In genomic region chr17:80618890-80619289, GRCm38 (mm10) we compare ENCODE assay signal across 24 mouse cellular contexts. TPM values are rescaled to one million over a fixed set of nuclear protein-coding genes. Genes with fewer than 3 reads are reported as not detected.
A peak's percentile ranks its signal among the peaks of the same experiment; 100 is the strongest.
DNase-seq lines count a peak whose midpoint lies in the region; ATAC-seq and TF ChIP-seq lines count a peak whose summit lies in the region.
"Had no signal": no experiment of that assay in that cellular context is flagged by ENCODE, and none has a peak within 500 bp of the region (broad histone marks: within the 10 kb centered on the region; RNA-seq: fewer than 3 reads in every experiment).

No protein-coding gene starts in this region.

- H3K9ac ChIP-seq in hindbrain, postnatal 0 days (replicated peaks; ENCODE audit: low read length): no peak overlapping the region
- H3K9ac ChIP-seq in hindbrain, embryonic 12.5 days: no peak overlapping the region
- H3K9ac ChIP-seq in neural tube, embryonic 12.5 days: no peak overlapping the region
- H3K9ac ChIP-seq in liver, embryonic 12.5 days: no peak overlapping the region
- H3K9ac ChIP-seq: hindbrain, embryonic 13.5 days; limb, embryonic 12.5 days; lung, embryonic 15.5 days had no signal

- WGBS in hindbrain, postnatal 0 days: 53% methylated on average over 5 of the region's 5 CpGs
- WGBS in hindbrain, embryonic 12.5 days: 78% methylated on average over 5 of the region's 5 CpGs
- 85% methylated on average over 5 of the region's 5 CpGs for WGBS in neural tube, embryonic 12.5 days
- WGBS in liver, embryonic 12.5 days (ENCODE audit: insufficient replicate concordance): 86% methylated on average over 5 of the region's 5 CpGs

- peak; percentile 45 for TF ChIP-seq CTCF in hindbrain, postnatal 0 days (IDR thresholded peaks at IDR 0.05; ENCODE audit: low read depth)

- H3K4me1 ChIP-seq in hindbrain, postnatal 0 days (ENCODE audit: insufficient read depth, low read length): no peaks in the 10 kb centered on the region
- 0 out of 2 replicates have a peak, but pooled peaks cover 2% of the 10 kb centered on the region for H3K4me1 ChIP-seq in hindbrain, embryonic 12.5 days
- no peaks in the 10 kb centered on the region for H3K4me1 ChIP-seq in neural tube, embryonic 12.5 days
- H3K4me1 ChIP-seq in liver, embryonic 12.5 days: no peaks in the 10 kb centered on the region
- H3K4me1 ChIP-seq: limb, embryonic 12.5 days; lung, embryonic 15.5 days had no signal

- H3K4me2 ChIP-seq in hindbrain, postnatal 0 days (ENCODE audit: low read depth, low read length): no peak overlapping the region
- no peak overlapping the region for H3K4me2 ChIP-seq in hindbrain, embryonic 12.5 days (replicated peaks)
- no peak overlapping the region for H3K4me2 ChIP-seq in neural tube, embryonic 12.5 days (replicated peaks)
- H3K4me2 ChIP-seq in liver, embryonic 12.5 days: no peak overlapping the region
- H3K4me2 ChIP-seq: heart, embryonic 11.5 days; hindbrain, embryonic 13.5 days; limb, embryonic 12.5 days; lung, embryonic 15.5 days; midbrain, embryonic 11.5 days had no signal

- H3K9me3 ChIP-seq in hindbrain, postnatal 0 days (ENCODE audit: low read length): no peaks in the 10 kb centered on the region
- H3K9me3 ChIP-seq in hindbrain, embryonic 12.5 days (replicated peaks): no peaks in the 10 kb centered on the region
- no peaks in the 10 kb centered on the region for H3K9me3 ChIP-seq in neural tube, embryonic 12.5 days
- H3K9me3 ChIP-seq in liver, embryonic 12.5 days (replicated peaks): no peaks in the 10 kb centered on the region
- H3K9me3 ChIP-seq: hindbrain, embryonic 13.5 days; limb, embryonic 12.5 days; lung, embryonic 15.5 days had no signal

- H3K27ac ChIP-seq in hindbrain, postnatal 0 days: 0 out of 2 replicates have a peak overlapping the region, but pooled peaks have one; percentile 32
- H3K27ac ChIP-seq in hindbrain, embryonic 12.5 days: no peak overlapping the region
- H3K27ac ChIP-seq in neural tube, embryonic 12.5 days: 0 out of 2 replicates have a peak overlapping the region, but pooled peaks have one; percentile 21
- H3K27ac ChIP-seq in liver, embryonic 12.5 days: no peak overlapping the region
- H3K27ac ChIP-seq: hindbrain, embryonic 13.5 days; left cerebral cortex, adult 2 months; limb, embryonic 12.5 days; lung, embryonic 15.5 days had no signal

- peak; percentile 40; the same call in 1 of the 2 replicates for ATAC-seq in hindbrain, postnatal 0 days
- ATAC-seq in hindbrain, embryonic 12.5 days (ENCODE audit: low FRiP score): no peak
- ATAC-seq in neural tube, embryonic 12.5 days (ENCODE audit: low FRiP score, low read depth): no peak
- ATAC-seq in liver, embryonic 12.5 days: no peak
- ATAC-seq: CD4-positive, CD25-positive, alpha-beta regulatory T cell, adult 4 months; forebrain, embryonic 14.5 days; intestine, postnatal 0 days had no signal

- DNase-seq in cerebellum, postnatal 25 days: peak; percentile 27 to 42
- no peak for DNase-seq in cerebellum, postnatal 36 days
- DNase-seq in hindbrain, postnatal 0 days (ENCODE audit: low spot score): peak; percentile 51
- DNase-seq in neural tube, embryonic 10.5 days (ENCODE audit: extremely low spot score, low spot score): no peak
- DNase-seq: adrenal gland, postnatal 14 days; gastrocnemius, postnatal 14 days; heart, postnatal 36 days; kidney, postnatal 14 days; retina, postnatal 1 day; right cerebral cortex, postnatal 14 days; thymus, postnatal 4 days had no signal

- H3K36me3 ChIP-seq in hindbrain, postnatal 0 days (ENCODE audit: insufficient read depth, low read length): peaks cover 20% of the 10 kb centered on the region
- peaks cover 26% of the 10 kb centered on the region for H3K36me3 ChIP-seq in hindbrain, embryonic 12.5 days
- H3K36me3 ChIP-seq in neural tube, embryonic 12.5 days: peaks cover 22% of the 10 kb centered on the region
- H3K36me3 ChIP-seq in liver, embryonic 12.5 days: peaks cover 7% of the 10 kb centered on the region; the same call in 1 of the 2 replicates

- no peak overlapping the region for H3K4me3 ChIP-seq in hindbrain, postnatal 0 days (ENCODE audit: low read length)
- no peak overlapping the region for H3K4me3 ChIP-seq in hindbrain, embryonic 12.5 days
- no peak overlapping the region for H3K4me3 ChIP-seq in neural tube, embryonic 12.5 days
- H3K4me3 ChIP-seq in liver, embryonic 12.5 days: no peak overlapping the region
- H3K4me3 ChIP-seq: hindbrain, embryonic 13.5 days; left cerebral cortex, adult 2 months; limb, embryonic 12.5 days; lung, embryonic 15.5 days had no signal

- no peaks in the 10 kb centered on the region for H3K27me3 ChIP-seq in hindbrain, postnatal 0 days (ENCODE audit: insufficient read depth, low read length)
- no peaks in the 10 kb centered on the region for H3K27me3 ChIP-seq in hindbrain, embryonic 12.5 days
- no peaks in the 10 kb centered on the region for H3K27me3 ChIP-seq in neural tube, embryonic 12.5 days (replicated peaks)
- H3K27me3 ChIP-seq in liver, embryonic 12.5 days (replicated peaks): no peaks in the 10 kb centered on the region
- H3K27me3 ChIP-seq: hindbrain, embryonic 13.5 days; limb, embryonic 12.5 days; lung, embryonic 15.5 days had no signal

RNA-seq across cellular contexts. Expression of gene Cdkl4, which starts 41.3 kb away (rescaled TPM):
- 6.4 and 8.4 TPM in 2 replicates for total RNA-seq in hindbrain, postnatal 0 days (2014; rRNA removed)
- polyA plus RNA-seq in hindbrain, postnatal 0 days (2015; fragmentation: Nextera tagmentation; extraction: Ambion mirVana): 5.5 and 6.5 TPM in 2 replicates
- 3.9 and 4.3 TPM in 2 replicates for polyA plus RNA-seq in hindbrain, embryonic 12.5 days (2016; fragmentation: Nextera tagmentation; extraction: Ambion mirVana)
- polyA plus RNA-seq in neural tube, embryonic 12.5 days (2016; fragmentation: Nextera tagmentation; extraction: Ambion mirVana): 4.3 and 6.2 TPM in 2 replicates
- 0.10 and 0.32 TPM in 2 replicates for polyA plus RNA-seq in liver, embryonic 12.5 days (2016; fragmentation: Nextera tagmentation; extraction: Ambion mirVana)
- polyA plus RNA-seq: heart, embryonic 11.5 days; small intestine, adult 2 months had no signal

Comparison
In these comparisons a context has a peak if more than half of its experiments do, and no peak if none do; other contexts are left out.
1. DNase-seq: peak in cerebellum, postnatal 25 days (2 of 2) and hindbrain, postnatal 0 days (single experiment); none in cerebellum, postnatal 36 days (0 of 2) and neural tube, embryonic 10.5 days (single experiment).
2. H3K27ac ChIP-seq: peak in hindbrain, postnatal 0 days (single experiment) and neural tube, embryonic 12.5 days (single experiment); none in hindbrain, embryonic 12.5 days (single experiment) and liver, embryonic 12.5 days (single experiment).